Mouse (Mus musculus) G1E (cell line): ENCODE results near the gene Nav3. TPM values are rescaled to one million over a fixed set of nuclear protein-coding genes. Genes with fewer than 3 reads are reported as not detected.
"Not testable (repeated sequence)": the region's sequence is repeated elsewhere in the genome, so short reads cannot be mapped to it uniquely, and the experiment has no call there.

ENCODE experiments used
- ATAC-seq: 2 replicates; pipeline ENCODE4 v1.8.0; 2016; ENCODE audit warnings: mild to moderate bottlenecking; ENCODE audit not compliant: insufficient number of reproducible peaks, poor library complexity, low FRiP score, severe bottlenecking; ENCODE audit errors: extremely low read depth
- DNase-seq: peaks from one replicate; pipeline ENCODE4 v3.0.0; 2012; ENCODE audit warnings: low spot score
- H3K27me3 ChIP-seq: 2 replicates; pipeline ENCODE4 v1.6.1; 2012; ENCODE audit warnings: mild to moderate bottlenecking, low read length, inconsistent platforms; ENCODE audit not compliant: insufficient read depth
- H3K36me3 ChIP-seq: replicated peaks from 2 replicates; pipeline ENCODE3; 2012; ENCODE audit warnings: mild to moderate bottlenecking, inconsistent platforms
- H3K4me1 ChIP-seq: 2 replicates; pipeline ENCODE4 v1.6.1; 2012; ENCODE audit warnings: low read depth, low read length, inconsistent platforms, mixed read lengths; ENCODE audit not compliant: insufficient read depth
- H3K4me3 ChIP-seq: 2 replicates; pipeline ENCODE4 v1.5.1; 2012; ENCODE audit warnings: low read depth, mild to moderate bottlenecking, inconsistent platforms, low read length, moderate library complexity, mixed read lengths
- H3K9me3 ChIP-seq: replicated peaks from 2 replicates; pipeline ENCODE4 v1.6.1; 2012; ENCODE audit warnings: inconsistent platforms
- CTCF ChIP-seq: IDR thresholded peaks from 2 replicates; pipeline ENCODE4 v1.5.1; 2012; ENCODE audit warnings: low read depth, low read length, inconsistent platforms, mixed read lengths
- GATA1 ChIP-seq: IDR thresholded peaks from 2 replicates; pipeline ENCODE4 v1.6.1; 2012; ENCODE audit warnings: borderline replicate concordance, low read length, inconsistent platforms, mixed read lengths
- GATA2 ChIP-seq: IDR thresholded peaks from 2 replicates; pipeline ENCODE4 v1.6.1; 2012; ENCODE audit warnings: low read depth, low read length, inconsistent platforms, borderline replicate concordance
- POLR2AphosphoS5 ChIP-seq: IDR thresholded peaks from 2 replicates; pipeline ENCODE4 v1.6.1; 2012; ENCODE audit warnings: low read depth, low read length, inconsistent platforms; ENCODE audit not compliant: insufficient replicate concordance
- TAL1 ChIP-seq: conservative IDR thresholded peaks from 2 replicates; pipeline ENCODE4 v1.6.1; 2012; ENCODE audit warnings: low read depth, low read length, inconsistent platforms, mixed read lengths
- polyA plus RNA-seq: library from polyadenylated mRNA; stranded (reverse); fragments of >175 nt; gene quantifications from 2 replicates; pipeline ENCODE4 v1.2.3, GENCODE M21; 2012
- total RNA-seq, 2 experiments: library from RNA; stranded (forward) in 1 of 2; stranded (reverse) in 1 of 2; fragments of 200-1000 nt in 1 of 2; fragments of >200 nt in 1 of 2; fragmentation: Nextera tagmentation in 1 of 2; gene quantifications; 2 replicates each; pipeline ENCODE4 v1.2.3; 2014 to 2017

Nav3 gene
- total and polyA plus RNA-seq, 3 experiments: 0.22 TPM; not detected in 2

- Histone ChIP-seq H3K4me1 (no peaks in the 10 kb centered on the region), H3K9me3 (peaks cover 4% of the 10 kb centered on the region; the same call in 1 of the 2 replicates), H3K36me3 (no peaks in the 10 kb centered on the region), H3K27me3 (no peaks in the 10 kb centered on the region), H3K4me3 (no peak overlapping the region)
- no peak for TF ChIP-seq CTCF
- ATAC-seq (no peak), DNase-seq (no peak)
Measured at GRCm38 (mm10) chr10:110019266-110019866, 436.6 kb downstream of the Nav3 start.

- not testable (repeated sequence) for ATAC-seq, H3K9me3 ChIP-seq, H3K4me1 ChIP-seq, H3K4me3 ChIP-seq, H3K36me3 ChIP-seq, H3K27me3 ChIP-seq, DNase-seq
Measured at GRCm38 (mm10) chr10:110001328-110001727, 454.7 kb downstream of the Nav3 start.

- Histone ChIP-seq H3K9me3 (peaks cover 4% of the 10 kb centered on the region; the same call in 1 of the 2 replicates), H3K27me3 (no peaks in the 10 kb centered on the region), H3K4me3 (no peak overlapping the region), H3K4me1 (no peaks in the 10 kb centered on the region), H3K36me3 (no peaks in the 10 kb centered on the region)
- TF ChIP-seq GATA2: no peak
- no peak for TF ChIP-seq POLR2AphosphoS5
- TF ChIP-seq CTCF: no peak
- no peak for TF ChIP-seq GATA1
- TF ChIP-seq TAL1: no peak
- ATAC-seq (no peak), DNase-seq (no peak)
Measured at GRCm38 (mm10) chr10:110000755-110001247, 455.2 kb downstream of the Nav3 start.

- no peak overlapping the region for H3K4me3 ChIP-seq
- no peak for ATAC-seq
- H3K27me3 ChIP-seq: no peaks in the 10 kb centered on the region
- H3K36me3 ChIP-seq: no peaks in the 10 kb centered on the region
- DNase-seq: no peak
- H3K4me1 ChIP-seq: no peaks in the 10 kb centered on the region
- TF ChIP-seq TAL1 (no peak), GATA1 (no peak), CTCF (no peak), GATA2 (no peak), POLR2AphosphoS5 (no peak)
- peaks cover 4% of the 10 kb centered on the region; the same call in 1 of the 2 replicates for H3K9me3 ChIP-seq
Measured at GRCm38 (mm10) chr10:109999904-110000303, 456.1 kb downstream of the Nav3 start.

GRCm38 (mm10) chr10:109994302-109994701 lies 461.7 kb downstream of the Nav3 start:
- H3K9me3 ChIP-seq: peaks cover 3% of the 10 kb centered on the region; the same call in 1 of the 2 replicates
- TF ChIP-seq GATA2 (no peak), POLR2AphosphoS5 (no peak), CTCF (no peak), TAL1 (no peak), GATA1 (no peak)
- ATAC-seq: no peak

GRCm38 (mm10) chr10:109985824-109986485 lies 470.0 kb downstream of the Nav3 start:
- Histone ChIP-seq H3K36me3 (no peaks in the 10 kb centered on the region), H3K27me3 (no peaks in the 10 kb centered on the region), H3K9me3 (no peaks in the 10 kb centered on the region), H3K4me3 (no peak overlapping the region), H3K4me1 (no peaks in the 10 kb centered on the region)
- TF ChIP-seq GATA2 (no peak), CTCF (no peak), GATA1 (no peak), TAL1 (no peak), POLR2AphosphoS5 (no peak)
- ATAC-seq: no peak
- no peak for DNase-seq

More at GRCm38 (mm10) chr10:109994302-109994701, 461.7 kb downstream of the Nav3 start:
- Histone ChIP-seq H3K4me3 (no peak overlapping the region), H3K36me3 (no peaks in the 10 kb centered on the region), H3K4me1 (no peaks in the 10 kb centered on the region), H3K27me3 (no peaks in the 10 kb centered on the region)
- no peak for DNase-seq

- H3K4me3 ChIP-seq: no peak overlapping the region
- TF ChIP-seq POLR2AphosphoS5 (no peak), GATA1 (no peak), CTCF (no peak), GATA2 (no peak), TAL1 (no peak)
- H3K27me3 ChIP-seq: no peaks in the 10 kb centered on the region
- ATAC-seq (no peak), DNase-seq (no peak)
- H3K4me1 ChIP-seq: no peaks in the 10 kb centered on the region
- no peaks in the 10 kb centered on the region for H3K9me3 ChIP-seq
- H3K36me3 ChIP-seq: no peaks in the 10 kb centered on the region
Measured at GRCm38 (mm10) chr10:109976351-109976750, 479.7 kb downstream of the Nav3 start.
